Mouse (Mus musculus) A20 (cell line): ENCODE measurements around the gene Olfr406.

Experiments
- DNase-seq: peaks from one replicate; pipeline ENCODE4 v3.0.0-alpha.2; 2011; ENCODE audit warnings: low read depth, low spot score

Olfr406 gene

DNA sequence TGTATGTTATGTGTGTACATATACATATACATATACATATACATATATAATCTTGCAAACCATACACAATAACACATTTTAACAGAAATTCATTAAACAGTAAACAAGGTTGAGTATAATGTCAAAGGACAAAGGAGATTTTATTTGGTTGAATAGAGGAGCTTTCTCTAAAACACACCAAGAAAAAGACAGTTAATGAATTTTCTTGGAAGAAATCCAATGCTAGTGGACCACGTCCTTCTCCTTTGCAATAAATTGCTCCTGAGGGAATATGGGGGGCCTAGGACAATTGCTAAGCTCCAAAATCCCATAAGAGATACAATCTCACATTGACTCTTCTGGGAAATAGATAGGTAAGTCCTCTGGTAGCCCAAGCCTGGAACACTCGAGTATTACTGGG is at the start of gene Olfr406:
Gene Olfr406, plus strand, starts transcription at position 301 of the 400 bp plus-strand sequence.
- DNase-seq = no peak

GRCm38 (mm10) chr11:74211279-74211678 is 48.3 kb upstream of the Olfr406 start, which contains the start of gene Olfr43:
TSS of gene Olfr43 (minus strand) at chr11:74211379.
- no peak for DNase-seq

DNA sequence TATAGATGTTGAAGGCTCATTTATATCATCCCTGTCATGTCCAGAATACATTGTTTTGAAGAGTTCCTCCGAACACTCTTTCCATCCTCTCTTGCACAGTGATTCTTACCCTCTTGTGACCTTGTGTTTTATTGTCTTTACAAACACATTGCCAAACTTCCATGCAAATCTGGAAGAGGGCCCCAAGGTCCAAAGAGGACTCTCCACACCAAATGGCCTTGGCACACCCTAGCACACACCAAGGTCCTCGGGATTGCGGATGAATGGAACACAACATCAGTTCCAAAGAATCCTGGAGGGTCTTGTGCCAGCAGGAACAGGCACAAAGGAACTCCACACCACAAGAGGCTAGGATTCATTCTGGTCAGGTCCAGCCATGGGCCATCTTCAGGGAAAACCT is 18.4 kb upstream of the Olfr406 start:
- DNase-seq = no peak

DNA sequence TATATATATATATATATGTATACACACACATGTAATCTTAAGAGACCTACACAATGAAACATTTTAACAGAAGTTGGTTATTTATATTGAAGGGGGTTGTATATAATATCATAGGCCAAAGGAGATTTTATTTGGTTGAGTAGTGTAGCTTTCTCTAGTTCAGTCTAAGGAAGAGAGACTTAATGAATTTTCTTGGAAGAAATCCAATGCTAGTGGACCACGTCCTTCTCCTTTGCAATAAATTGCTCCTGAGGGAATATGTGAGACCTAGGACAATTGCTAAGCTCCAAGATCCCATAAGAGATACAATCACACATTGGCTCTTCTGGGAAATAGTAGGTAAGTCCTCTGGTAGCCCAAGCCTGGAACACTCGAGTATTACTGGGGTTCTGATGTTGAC is 23.8 kb downstream of the Olfr406 start, which contains the start of gene Olfr59:
Gene Olfr59, plus strand, starts transcription at position 301 of the 400 bp plus-strand sequence.
- DNase-seq = no peak

DNA sequence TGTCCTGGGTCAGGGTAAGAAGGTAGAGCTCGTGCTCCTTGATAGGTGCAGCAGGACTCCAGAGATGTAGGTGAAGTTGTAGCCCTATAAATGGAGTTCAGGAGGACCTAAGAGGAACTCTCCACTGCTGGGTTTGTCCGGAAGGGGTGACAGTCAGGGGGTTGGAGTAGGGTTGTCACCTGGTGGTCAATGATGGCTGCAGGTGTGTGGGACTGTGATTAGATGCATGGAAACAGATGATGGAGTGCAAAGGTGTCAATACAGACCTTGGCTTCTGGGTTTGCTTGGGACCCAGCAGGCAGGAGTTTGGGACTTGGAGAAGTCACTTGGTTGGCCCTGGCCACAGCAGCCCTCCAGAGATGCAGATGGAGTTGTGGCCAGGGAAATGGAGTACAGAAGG is 27.6 kb downstream of the Olfr406 start:
- DNase-seq = no peak
